Mouse (Mus musculus) bone marrow macrophage, adult 2 months (primary cell): ENCODE measurements around the gene Gp9.

Experiments used
- CTCF ChIP-seq: IDR thresholded peaks from 2 replicates; pipeline ENCODE4 v1.5.1; 2012; ENCODE audit warnings: low read depth, mild to moderate bottlenecking, low read length, moderate library complexity
- POLR2A ChIP-seq: IDR thresholded peaks from 2 replicates; pipeline ENCODE4 v1.6.1; 2012; ENCODE audit warnings: mild to moderate bottlenecking, low read depth, low read length, borderline replicate concordance

GRCm38 (mm10) chr6:87791826-87792225 is 14.0 kb downstream of the Gp9 start:
- TF ChIP-seq CTCF = no peak
- no peak for TF ChIP-seq POLR2A
